Mouse (Mus musculus) urinary bladder, postnatal 10 days (tissue): ENCODE measurements around the gene Syne4.

Experiments
- DNase-seq: peaks from one replicate; pipeline ENCODE4 v3.0.0; 2022; ENCODE audit warnings: low spot score

Syne4 gene

GRCm38 (mm10) chr7:30314721-30315155 is at the start of gene Syne4:
TSS of gene Syne4 (plus strand) at chr7:30314807.
- no peak for DNase-seq

- DNase-seq: no peak
Measured at GRCm38 (mm10) chr7:30265041-30265440, 49.6 kb upstream of the Syne4 start.

GRCm38 (mm10) chr7:30265531-30265930 is 49.1 kb upstream of the Syne4 start:
- no peak for DNase-seq

GRCm38 (mm10) chr7:30265935-30266334 is 48.7 kb upstream of the Syne4 start:
- DNase-seq: no peak

GRCm38 (mm10) chr7:30266780-30267179 is 47.8 kb upstream of the Syne4 start:
- no peak for DNase-seq

- no peak for DNase-seq
Measured at GRCm38 (mm10) chr7:30269641-30270040, 45.0 kb upstream of the Syne4 start.

GRCm38 (mm10) chr7:30274383-30274782 is 40.2 kb upstream of the Syne4 start:
- no peak for DNase-seq

GRCm38 (mm10) chr7:30278911-30279310 is 35.7 kb upstream of the Syne4 start:
- no peak for DNase-seq

GRCm38 (mm10) chr7:30279536-30279935 is 35.1 kb upstream of the Syne4 start:
- no peak for DNase-seq

GRCm38 (mm10) chr7:30279951-30280669 is 34.5 kb upstream of the Syne4 start, which contains the start of the genes Thap8 and Wdr62:
TSS of gene Thap8 (plus strand) at chr7:30280094.
TSS of gene Wdr62 (minus strand) at chr7:30280419.
- peak; percentile 69 for DNase-seq

- peak; percentile 62 for DNase-seq
Measured at GRCm38 (mm10) chr7:30280670-30281138, 33.9 kb upstream of the Syne4 start.

GRCm38 (mm10) chr7:30281522-30281921 is 33.1 kb upstream of the Syne4 start:
- DNase-seq: no peak

- no peak for DNase-seq
Measured at GRCm38 (mm10) chr7:30282740-30283139, 31.9 kb upstream of the Syne4 start.

GRCm38 (mm10) chr7:30286701-30287410 is 27.8 kb upstream of the Syne4 start:
- no peak for DNase-seq

GRCm38 (mm10) chr7:30288046-30288445 is 26.6 kb upstream of the Syne4 start:
- DNase-seq: no peak

- no peak for DNase-seq
Measured at GRCm38 (mm10) chr7:30289071-30289713, 25.4 kb upstream of the Syne4 start.

- DNase-seq: no peak
Measured at GRCm38 (mm10) chr7:30289714-30290399, 24.8 kb upstream of the Syne4 start.

GRCm38 (mm10) chr7:30291215-30292131 is 23.1 kb upstream of the Syne4 start, which contains the start of gene Clip3:
TSS of gene Clip3 (plus strand) at chr7:30291728.
- DNase-seq: peak; percentile 40

GRCm38 (mm10) chr7:30293795-30294194 is 20.8 kb upstream of the Syne4 start:
- DNase-seq: no peak

GRCm38 (mm10) chr7:30294296-30294695 is 20.3 kb upstream of the Syne4 start:
- DNase-seq: no peak

- no peak for DNase-seq
Measured at GRCm38 (mm10) chr7:30295103-30295502, 19.5 kb upstream of the Syne4 start.
